Mouse (Mus musculus): Measurements from ENCODE around the gene Apobec2.
A peak's percentile ranks its signal among the peaks of the same experiment; 100 is the strongest.

Gene Apobec2

DNA sequence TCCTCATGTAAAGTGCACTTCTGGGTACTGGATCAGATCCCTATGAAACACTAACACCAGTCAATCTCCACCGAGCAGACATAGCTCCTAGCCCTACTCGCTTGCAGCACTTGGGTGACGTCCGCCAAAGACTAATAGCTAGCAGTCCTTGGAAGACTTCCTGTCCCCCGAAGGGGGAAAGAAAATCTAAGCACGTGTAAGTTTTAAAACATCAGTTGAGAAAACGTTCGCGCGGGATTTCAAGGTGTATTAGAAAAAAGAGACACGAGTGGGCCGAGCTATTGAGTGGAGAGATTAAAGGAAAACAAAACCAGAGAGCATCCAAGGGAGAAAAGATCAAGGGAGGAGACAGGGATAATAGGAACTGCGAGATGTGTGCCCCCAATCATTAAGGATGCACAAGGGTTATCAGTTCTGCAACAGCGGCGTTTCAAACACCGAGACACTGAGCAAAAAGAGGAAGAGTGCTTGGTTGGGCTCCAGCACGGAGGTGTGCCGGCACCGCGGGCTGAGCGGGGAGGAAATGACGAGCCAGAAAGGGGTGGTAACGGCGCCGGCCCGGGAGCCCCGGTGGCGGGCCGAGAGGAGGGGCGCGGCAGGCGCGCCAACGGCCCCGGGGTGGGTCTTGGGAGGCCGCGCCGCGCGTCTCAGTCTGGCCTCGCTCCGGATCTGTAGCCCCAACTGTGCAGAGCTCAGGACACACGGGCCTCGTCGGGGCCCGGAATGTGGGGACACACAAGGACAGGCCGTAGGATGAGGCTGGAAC, 24.0 kb downstream of the Apobec2 start:
- peak; percentile 76 for DNase-seq (ENCODE audit: low spot score)

DNA sequence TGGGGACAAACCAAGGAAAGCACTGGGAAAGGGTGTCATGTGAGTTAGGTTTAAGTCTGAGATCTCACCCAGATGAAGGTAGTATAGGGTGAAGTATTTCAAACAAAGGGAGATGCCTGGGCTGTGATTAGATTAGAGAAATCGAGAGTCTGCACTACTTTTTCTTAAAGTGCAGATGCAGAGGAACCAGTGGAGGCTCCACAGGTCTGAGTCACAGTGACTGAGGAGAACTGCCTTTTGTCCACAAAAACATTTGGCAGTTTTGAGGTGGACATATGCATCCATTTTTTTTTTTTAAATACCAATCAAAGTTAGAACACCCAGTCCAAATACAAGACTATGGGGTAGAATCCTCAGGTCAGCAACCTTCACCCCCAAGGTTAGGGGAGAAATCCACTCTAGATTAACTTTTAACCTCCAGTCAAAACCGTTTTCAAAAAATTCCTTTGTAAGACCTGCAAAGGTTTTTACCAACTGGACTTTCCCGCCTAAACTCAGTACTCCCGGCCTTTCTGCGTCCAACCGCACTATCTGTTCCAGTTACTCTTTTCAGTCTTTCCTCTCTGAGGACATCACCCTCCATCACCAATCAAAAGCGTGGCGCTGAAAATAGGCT, 24.7 kb downstream of the Apobec2 start:
- no peak for DNase-seq (ENCODE audit: low spot score)

DNA sequence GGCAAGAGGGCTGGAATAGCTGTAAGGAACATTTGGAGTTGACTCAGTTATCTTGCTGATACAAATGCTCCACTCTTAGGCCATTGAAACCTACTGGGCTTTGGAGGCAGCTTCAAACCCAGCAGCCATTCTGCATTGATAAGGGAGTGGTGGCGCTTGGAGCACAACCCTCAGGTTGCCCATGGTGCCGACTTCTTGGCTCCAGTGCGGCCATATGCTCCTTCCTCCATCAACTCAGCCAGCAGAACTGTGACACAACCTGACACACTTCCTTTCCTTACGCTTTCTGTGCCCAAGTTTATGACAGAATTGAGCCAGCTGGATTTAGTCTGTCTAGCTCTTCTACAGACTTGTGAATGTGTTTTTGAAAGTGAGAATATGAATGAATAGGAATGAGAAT, 25.6 kb downstream of the Apobec2 start:
- DNase-seq (ENCODE audit: low spot score): no peak

DNA sequence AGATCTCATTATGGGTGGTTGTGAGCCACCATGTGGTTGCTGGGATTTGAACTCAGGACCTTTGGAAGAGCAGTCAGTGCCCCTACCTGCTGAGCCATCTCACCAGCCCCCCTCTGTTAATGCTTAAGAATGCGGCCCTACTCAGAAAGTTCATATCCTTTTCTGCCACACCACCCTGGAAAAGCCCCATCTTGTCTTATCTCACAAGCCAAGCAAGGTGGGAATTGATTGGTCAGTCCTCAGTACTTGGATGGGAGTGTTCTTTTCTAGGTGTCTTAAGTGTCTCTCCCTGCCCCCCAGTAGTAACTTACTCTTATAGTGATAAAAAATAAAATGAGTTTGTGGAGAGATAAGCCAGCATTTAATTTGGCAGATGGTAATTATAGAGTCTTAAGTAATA, 28.0 kb downstream of the Apobec2 start:
- no peak for DNase-seq (ENCODE audit: low spot score)

DNA sequence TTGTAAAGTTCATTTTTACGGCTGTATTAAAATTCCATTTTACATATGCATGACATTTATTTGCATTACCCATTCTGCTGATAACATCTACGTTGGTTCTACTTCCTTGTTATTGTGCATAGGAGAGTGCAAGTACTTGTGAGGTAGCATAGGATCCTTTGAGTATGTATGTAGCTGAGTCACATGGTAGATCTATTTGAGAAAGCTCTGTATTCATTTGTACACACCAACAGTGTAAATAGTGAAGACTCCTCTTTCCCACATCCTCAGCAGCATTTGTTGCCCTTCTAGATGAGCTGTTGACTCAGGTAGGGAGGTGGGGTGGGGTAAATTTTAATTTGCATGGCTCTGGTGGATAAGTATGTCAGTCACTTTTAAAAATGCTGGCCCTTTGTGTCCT, 28.9 kb downstream of the Apobec2 start:
- no peak for DNase-seq (ENCODE audit: low spot score)

DNA sequence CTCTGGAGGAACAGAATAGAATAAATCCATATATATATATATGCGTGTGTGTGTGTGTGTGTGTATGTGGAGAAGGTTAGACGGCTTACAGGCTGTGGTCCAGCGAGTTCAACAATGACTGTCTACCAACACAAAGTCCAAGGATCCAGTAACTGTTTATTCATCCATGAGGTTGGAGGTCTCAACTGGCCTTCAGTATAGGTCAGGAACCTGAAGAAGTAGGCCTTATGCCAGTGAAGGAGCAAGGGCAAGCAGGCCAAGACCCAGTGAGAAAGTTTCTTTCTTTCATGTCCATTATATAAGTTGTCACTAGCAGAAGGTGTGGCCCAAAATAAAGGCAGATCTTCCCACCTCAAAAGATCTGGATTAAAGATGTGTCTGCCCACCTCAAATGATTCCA, 30.0 kb downstream of the Apobec2 start:
- no peak for DNase-seq (ENCODE audit: low spot score)

DNA sequence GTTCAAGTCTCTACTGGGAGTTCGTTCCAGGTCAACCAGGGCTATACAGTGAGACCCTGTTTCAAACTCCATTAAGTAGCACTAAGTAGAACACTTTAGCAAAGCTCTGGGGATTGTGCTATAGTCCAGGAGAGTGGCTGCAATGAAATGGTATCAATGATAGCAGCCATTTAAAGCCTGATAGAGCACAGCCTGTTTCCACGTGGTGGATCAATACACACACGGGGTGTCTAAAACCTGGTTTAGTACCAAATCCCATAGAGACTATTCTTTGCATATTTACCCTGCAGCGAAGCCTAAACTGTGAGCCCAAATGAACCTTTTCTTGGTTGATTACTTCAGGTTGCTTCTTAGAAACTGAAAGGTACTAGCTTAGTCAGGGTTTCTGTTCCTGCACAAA, 31.0 kb downstream of the Apobec2 start:
- DNase-seq (ENCODE audit: low spot score): no peak

DNA sequence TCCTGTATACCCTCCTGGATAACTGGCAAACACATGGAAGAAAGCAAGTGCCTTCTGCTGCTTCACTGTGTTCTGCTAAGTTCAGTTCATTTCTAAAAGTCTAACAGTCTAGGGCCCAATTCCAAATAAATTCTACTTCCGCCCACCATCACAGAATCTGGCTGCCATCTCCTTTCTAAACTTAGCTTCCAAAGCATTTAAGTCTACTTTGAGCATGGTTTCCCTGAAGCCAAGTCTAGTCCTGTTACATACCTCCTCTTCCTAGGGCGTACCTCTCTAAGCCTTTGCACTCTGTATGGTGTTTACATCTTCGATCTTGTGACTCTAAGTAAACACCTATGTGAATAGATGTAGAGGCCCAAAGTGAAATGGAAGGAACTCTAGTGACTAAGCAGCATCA, 40.1 kb downstream of the Apobec2 start:
- no peak for DNase-seq (ENCODE audit: low spot score)

DNA sequence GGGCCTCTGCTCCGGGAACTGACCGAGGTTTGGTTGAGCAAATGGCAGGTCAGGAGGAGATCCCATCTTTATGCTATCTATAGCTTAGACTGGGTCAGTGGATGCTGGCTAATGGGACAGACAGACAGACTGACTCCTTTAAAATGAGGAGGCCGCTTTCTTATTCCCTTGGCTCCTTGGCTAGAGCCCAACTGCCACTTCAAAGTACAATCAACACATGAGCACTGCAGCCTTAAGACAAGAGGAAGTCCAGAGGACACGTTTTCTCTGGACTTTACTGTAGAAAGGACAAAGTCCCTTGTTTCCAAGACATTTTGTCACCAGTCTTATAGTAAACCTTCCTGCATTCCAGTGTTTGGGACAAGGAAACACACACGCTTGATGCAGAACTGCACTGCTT, 41.3 kb downstream of the Apobec2 start:
- no peak for DNase-seq (ENCODE audit: low spot score)

DNA sequence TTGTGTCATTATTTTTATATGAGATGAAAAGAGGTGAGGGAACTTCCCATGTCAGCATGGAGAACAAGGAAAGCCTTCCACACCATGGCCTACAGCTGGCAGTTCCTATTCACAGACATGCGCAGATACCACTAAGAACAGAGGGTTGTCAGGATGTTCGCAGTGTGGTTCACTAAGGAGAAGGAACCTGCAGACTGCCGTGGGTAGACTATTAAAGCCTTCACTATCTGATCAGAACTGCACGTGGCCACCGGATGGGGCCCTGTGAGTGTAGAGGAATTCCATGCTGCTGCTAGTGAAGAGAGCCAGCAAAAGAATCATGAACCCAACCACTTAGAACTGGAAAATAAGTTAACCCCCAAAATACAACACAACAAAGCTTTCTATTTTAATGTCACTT, 43.3 kb downstream of the Apobec2 start:
- DNase-seq (ENCODE audit: low spot score): no peak

DNA sequence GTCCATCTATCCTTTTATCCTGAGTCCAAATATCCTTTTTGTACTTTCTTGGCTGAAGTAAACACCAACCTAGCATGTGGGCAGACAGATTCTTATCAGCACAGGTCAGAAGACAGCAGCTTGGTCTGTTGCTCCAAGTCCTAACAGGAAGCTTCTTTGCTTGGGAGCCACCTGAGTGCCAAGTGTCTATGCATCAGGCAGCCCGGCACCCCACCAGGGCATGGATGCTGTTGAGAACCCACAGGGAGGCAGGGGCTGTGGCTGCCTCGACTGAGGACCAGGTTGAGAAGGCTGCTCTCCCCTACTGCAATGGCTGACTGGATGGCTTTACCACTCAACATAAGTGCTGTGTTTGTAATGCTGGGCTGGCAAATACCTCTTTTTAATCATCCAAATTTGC, 44.1 kb downstream of the Apobec2 start:
- no peak for DNase-seq (ENCODE audit: low spot score)

DNA sequence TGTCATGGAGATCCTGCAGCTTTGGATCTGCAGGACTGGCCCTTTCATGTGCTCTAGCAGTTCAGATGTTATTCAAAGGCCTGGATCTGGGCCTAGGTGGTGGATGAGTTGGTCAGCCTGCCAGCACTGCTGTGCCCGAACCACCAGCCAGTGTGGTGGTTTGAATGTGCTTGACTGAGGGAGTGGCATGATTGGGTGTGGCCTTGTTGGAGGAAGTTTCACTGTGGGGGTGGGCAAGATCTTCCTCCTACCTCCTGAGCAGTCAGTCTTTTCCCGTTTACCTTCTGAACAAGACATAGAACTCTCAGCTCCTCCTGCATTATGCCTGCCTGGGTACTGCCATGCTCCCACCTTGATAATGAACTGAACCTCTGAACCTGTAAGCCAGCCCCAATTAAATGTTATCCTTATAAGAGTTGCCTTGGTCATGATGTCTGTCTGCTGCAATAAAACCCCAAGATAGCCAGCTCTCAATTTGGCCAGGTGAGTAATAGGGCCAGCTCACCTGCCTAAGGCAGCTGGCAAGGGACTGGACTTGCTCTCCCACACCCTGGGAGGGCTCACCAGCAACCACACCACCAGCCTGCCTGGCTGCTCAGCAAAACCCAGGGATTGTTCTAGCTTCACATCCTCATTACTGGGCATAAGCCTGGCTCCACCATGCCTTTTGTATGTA, 46.8 kb downstream of the Apobec2 start:
- no peak for DNase-seq (ENCODE audit: low spot score)

DNA sequence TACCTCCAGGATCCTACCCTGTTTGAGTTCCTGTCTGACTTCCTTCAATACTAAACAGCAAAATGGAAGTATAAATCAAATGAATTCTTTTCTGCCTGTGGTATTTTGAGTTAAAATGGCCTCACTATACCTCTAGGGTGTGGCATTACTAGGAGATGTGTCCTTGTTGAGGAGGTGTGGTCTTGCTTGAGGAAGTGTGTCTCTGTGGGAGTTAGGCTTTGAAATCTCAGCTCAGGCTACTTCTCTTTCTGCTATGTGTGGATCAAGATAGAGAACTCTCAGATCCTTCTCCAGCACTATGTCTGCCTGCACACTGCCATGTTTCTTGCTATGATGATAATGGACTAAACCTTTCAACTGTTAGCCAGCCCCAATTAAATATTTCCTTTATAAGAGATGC, 53.7 kb downstream of the Apobec2 start:
- no peak for DNase-seq (ENCODE audit: low spot score)

DNA sequence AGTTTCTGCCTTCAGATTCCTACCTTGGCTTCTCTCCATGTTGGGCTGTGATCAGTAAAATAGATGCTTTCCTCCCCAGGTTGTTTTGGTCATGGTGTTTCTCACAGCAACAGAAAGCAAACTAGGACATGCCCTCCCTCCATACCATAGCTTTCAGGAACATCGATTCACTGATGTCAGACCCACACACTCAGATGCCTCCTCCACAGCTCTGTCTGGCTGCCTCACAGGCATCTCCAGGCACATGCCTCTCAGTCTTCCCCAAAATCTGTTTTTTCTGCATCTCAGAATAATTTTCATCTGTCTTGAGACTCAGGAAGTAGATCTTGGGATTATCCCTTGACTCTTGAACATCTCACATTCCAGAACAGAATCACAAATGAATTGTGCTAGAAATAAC, 56.6 kb downstream of the Apobec2 start:
- no peak for DNase-seq (ENCODE audit: low spot score)

DNA sequence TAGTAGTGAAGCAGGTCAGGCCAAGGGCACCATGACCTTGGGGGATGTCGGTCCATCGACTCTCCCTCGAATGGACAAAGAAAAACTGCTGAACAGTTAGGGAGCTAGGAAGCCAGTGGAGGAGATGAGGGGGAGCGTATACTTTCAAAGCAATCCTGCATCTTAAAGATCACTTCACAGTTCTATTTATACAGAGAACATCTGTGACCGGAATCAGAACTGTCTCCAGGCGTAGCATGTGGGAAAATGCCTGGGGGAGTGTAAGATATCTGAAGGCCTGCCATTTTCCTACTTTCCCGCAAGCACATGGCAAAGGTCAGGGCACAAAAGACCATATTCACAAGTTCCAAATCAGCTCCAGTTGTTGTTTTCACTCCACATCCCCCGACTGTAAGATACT, 59.7 kb downstream of the Apobec2 start:
- no peak for DNase-seq (ENCODE audit: low spot score)

DNA sequence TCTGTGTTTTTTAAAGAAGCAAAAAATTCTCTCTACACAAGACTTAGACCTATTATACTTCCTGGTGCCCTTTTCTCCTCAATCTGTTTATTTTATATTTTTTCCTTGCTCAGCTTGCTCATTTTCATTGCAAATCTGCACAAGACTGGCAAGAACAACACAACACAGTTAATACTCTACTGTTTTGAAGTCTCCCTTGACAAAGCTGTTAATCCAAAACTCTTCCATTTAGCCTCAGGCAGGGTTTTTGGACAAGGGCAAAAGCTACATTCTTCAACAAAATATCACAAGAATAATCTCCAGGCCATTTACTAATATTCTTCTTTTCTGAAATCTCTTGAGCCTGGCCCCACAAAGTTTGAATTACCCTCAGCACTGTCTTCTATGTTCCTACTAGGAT, 61.1 kb downstream of the Apobec2 start:
- DNase-seq (ENCODE audit: low spot score): no peak

All from MN1 (cell line).